Mouse (Mus musculus) erythroblast, adult 5-6 weeks (primary cell): ENCODE results near the gene Slc9b2. TPM values are rescaled to one million over a fixed set of nuclear protein-coding genes. Genes with fewer than 3 reads are reported as not detected.

Source experiments
- ATAC-seq: replicated peaks from 2 replicates; pipeline ENCODE4 v1.8.0; 2016; ENCODE audit warnings: moderate number of reproducible peaks, mild to moderate bottlenecking, moderate TSS enrichment, inconsistent platforms; ENCODE audit not compliant: poor library complexity, low FRiP score, severe bottlenecking
- total RNA-seq, 2 experiments: library from RNA; stranded (forward) in 1 of 2; stranded (reverse) in 1 of 2; fragments of 150-400 nt in 1 of 2; fragments of 200-764, 138-1000 nt in 1 of 2; gene quantifications; 2 replicates each; pipeline versions ENCODE4 v1.2.3 to v1.2.4; 2015 to 2017; ENCODE audit warnings: low replicate concordance in 2 of 2

The Slc9b2 gene
- total RNA-seq (2015; ENCODE audit: low replicate concordance) (not detected in 2 replicates), total RNA-seq (2017; ENCODE audit: low replicate concordance) (not detected in 2 replicates)

DNA sequence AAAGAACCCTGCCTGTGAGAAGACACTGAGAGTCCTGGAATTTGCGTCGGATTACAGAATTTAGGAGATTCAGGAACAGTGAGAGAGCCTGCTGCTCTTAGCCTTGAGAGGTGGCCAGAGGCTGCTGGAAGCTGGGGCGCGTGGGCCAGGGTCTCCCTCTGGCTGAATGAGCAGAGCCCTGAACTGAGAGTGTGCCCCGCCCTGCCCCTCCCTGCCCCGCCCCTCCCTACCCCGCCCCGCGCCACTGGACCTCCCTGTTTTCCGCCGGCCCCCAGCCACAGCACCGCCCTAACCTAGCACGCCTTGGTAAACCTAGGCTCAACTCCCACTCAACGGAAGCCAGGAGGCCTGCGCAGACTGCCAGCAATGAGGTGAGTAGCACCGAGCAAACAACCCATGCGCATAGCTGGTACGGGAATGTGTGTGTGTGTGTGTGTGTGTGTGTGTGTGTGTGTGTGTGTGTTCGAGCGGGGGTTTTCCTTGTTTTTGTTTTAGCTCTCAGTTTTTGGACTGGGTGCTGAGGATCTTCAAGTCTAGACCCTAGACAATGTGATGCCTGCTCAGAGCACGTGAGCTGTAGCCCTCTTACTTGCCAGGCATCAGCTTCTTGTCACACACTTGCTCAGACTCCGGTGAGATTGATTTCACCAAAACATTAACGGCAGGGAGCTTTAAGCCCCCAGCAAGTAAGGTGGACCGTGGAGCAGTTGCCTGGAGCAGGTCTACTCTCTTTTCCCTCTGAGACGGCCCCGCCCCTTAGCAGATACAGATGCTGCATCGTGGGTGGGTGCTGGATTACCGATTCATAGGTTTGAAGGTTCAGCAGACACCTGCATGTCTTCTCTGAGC lies at the start of gene Slc9b2:
Gene Slc9b2 (plus strand): TSS at position 290 of the 849 bp plus-strand sequence.
- no peak for ATAC-seq

DNA sequence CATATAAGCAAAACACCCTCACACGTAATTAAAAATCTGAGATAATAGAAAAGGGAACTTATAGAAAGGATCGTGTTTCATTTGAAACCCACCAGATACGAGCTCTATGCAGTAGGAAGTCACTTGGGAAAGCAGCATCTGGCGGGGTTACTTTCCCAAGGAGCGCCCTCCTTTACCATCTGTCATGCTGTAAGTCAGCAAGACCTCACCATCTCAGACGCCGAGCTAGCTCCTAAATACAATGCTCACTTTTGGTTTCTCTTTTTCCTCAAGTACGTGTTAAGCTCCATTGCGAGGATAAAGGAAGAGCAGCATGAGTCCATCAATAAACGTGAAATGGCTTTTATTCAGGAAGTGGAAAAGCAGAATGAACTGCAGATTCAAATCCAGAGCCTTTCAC lies 48.6 kb upstream of the Slc9b2 start:
- no peak for ATAC-seq

DNA sequence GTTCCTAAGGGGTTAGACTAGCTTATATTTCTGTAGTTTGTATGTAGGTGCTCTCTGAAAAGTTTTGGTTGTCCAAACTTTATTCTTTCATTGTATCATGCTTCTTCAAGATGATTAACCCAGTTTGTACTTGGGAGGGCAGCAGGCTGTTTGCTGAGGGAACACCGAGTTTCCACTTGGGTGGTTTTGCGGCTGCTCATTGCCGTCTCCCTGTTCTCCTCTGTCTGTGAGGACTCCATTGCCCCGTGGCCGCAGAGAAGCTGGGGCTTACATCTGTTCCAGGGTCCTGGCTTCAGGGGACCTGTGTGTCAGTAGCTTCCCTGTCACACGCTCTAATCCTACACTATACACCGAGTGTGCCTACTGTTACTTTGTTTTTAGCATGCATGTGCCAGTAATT lies 47.3 kb upstream of the Slc9b2 start:
- ATAC-seq = no peak

DNA sequence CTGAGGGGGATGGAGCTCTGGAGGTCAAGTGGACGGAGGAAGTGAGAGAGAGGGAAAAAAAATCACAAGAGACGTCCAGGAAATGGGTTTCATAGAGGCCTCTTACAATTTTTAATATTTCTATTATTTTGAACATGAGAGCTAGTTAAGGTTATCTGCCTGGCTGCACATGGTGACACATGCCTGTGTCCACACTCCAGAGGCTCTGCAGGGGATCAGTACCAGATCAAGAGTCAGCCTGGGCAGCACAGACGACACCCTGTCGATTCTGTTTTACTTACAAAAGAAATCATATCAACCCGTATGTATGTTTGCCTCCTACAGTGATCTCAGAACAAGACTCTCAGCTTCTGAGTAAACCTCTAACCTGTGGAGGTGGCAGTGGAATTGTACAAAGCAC lies 38.9 kb upstream of the Slc9b2 start:
- ATAC-seq = no peak

DNA sequence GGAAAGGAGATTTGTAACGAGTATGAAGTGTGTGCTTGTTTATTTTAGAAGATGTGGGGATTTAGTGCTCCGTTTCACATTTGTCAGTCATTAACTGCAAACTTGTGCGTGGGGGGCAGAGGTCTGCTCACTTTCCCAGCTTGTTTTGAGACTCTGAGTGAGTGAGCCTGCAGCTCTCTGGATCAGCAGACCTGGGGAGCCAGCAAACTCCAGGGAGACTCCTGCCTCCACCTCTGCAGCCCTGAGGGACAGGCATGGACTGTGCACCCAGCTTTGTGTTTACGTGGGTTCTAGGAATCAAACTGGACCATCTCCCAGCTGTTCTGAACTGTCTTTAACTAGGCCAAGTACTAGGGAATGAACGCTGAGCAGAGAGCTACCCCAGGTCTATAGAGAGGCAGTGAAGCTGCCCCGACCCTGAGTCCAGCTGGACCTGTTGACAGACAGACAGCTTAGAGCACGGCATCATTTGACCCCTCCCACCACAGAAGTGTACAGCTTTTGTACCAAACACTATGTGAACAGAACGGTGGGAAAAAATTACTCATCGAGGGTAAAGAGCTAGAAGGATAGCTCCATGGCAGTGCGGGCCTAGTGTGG lies 38.0 kb upstream of the Slc9b2 start:
- ATAC-seq = no peak

DNA sequence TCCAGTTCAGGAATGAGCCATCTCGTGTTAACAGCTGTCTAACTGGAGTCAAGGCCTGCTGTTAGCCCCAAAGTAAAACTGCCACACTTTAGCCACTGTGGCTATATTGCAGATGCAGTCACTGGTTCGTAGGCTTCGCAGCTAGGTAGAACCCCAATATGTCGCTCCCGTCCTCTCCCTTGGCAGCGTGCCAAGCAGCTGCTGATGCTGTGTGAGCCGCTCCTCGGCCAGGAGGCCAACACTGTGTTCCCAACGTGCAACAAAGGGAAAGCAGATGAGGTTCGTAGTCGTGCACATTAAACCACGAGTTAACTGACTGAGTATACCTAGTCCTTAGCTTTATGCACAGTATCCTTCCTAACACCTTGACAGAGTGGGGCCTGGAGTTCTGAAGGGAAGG lies 34.9 kb upstream of the Slc9b2 start:
- no peak for ATAC-seq

DNA sequence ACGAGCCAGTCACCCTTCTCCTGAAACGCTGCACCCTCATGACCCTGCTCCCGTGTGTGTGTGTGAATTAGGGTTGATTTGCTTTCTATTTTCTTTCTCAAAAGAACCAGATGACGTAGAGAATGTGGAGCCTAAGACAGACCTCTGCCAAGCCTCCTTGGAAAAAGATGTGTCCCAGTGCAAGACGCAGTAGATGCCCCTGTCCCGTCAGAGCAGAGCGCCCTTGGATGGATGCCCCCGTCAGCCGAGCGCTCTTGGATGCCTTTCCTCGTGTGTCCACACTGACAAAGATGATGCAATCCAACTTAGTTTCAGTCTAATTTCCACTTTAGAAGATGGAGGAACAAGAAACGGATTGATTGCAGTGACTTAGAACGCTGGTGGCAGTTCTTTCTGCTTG lies 34.5 kb upstream of the Slc9b2 start:
- no peak for ATAC-seq

DNA sequence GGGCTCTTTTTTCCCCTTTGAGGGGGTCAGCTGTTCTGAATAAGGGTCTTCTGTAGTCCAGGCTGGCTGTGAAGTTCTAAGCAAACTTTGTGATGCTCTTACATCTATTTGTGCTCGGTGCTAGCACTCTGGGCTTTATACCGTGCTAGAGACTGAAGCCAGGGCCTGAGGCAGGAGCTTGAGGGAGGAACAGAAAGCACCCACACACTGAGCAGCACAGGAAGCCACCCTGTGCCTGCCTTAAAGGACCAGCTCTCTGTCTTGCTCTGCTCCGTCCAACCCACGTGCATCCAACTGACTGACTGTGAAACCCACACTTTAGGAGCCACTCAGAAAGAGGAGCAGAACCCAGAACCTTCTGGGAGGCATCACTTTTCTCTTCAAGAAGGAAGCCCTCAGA lies 27.3 kb upstream of the Slc9b2 start:
- no peak for ATAC-seq

DNA sequence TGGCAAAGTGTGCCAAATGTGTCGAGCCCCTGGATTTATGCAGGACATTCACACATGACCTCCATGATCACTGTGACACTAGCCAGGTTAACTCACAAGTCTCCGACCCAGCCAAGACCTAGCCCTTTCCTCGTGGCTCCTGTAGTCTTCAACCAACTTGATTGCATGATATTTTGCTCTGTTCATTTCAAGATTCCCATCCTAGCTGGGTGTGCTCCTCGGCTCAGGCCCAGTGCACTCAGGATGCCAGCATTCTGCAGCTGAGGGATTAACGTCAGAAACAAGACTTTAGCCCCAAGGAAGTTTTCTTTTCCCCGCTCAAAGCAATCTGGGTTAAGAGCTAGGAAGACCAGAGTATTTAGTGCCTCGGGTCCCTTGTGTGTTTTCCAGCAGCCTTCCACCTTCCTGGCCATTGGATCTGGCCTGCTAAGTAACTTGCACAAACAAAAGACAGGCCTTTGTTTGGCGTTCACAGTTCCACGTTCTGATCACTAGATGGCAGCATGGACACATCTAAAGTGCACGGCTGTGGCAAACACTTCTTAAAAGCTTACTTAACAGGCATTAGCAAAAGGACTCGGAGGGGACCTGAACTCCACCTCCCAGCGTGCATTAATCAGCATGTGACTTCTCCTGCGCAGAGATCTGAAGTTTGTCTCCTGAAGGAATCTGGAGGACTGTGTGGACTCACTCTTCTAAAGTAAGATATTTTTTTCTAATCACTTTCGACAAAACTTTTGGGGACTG lies 26.7 kb upstream of the Slc9b2 start, which contains the start of gene Bdh2:
Gene Bdh2 (plus strand): TSS at position 553 of the 747 bp plus-strand sequence.
- ATAC-seq = peak; percentile 59; the same call in 1 of the 2 replicates

DNA sequence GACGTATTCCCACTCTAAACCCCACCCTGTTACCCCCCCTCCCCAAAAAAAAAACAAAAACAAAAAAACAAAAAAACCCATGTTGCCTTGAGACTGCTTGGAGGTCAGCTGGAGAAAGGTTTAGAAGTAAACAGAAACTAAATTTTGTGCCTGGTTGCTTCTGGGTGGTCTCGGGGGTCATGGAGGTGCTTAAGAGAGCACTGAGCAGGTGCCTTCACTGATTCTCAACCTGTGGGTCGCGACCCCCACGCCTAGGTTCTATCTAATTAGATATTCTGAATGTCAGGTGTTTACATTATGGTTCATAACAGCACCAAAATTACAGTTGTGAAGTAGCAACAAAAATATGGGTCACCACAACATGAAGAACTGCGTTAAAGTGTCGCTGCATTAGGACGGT lies 25.8 kb upstream of the Slc9b2 start:
- ATAC-seq = no peak

DNA sequence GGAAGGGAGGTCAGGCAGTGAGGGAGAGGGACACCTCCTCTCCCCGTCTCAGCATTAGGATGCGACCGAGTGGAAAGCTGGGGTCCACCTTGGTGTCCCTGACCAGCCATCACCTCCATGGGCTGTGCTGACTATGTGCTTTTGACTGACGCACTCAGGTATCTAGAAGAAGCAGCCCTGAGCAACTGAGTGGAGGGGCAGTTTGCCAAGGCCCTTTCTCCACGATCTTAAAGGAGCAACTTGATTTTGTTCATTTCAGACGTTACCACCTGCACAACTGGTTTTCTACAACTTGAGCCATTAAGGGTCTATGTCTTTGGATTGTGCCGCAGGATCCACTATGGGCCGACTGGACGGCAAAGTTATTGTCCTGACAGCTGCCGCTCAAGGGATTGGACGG lies 22.2 kb upstream of the Slc9b2 start:
- ATAC-seq = no peak

DNA sequence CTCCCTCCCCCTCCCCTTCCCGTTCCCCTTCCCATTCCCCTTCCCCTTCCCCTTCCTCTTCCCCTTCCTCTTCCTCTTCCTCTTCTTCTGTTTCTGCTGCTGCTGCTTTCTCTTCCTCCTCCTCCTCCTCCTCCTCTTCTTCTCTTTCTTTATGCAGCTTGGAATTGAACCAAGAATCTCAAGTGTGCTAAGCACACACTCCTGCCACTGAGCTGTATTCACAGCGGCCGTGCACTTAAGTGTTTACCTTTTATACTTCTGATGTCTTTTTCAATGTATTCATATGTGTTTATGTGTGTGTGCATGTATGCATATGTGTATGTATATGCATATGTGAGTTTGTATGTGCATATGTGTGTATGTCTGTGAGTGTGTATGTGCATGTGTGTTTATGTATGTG lies 21.7 kb upstream of the Slc9b2 start:
- no peak for ATAC-seq

DNA sequence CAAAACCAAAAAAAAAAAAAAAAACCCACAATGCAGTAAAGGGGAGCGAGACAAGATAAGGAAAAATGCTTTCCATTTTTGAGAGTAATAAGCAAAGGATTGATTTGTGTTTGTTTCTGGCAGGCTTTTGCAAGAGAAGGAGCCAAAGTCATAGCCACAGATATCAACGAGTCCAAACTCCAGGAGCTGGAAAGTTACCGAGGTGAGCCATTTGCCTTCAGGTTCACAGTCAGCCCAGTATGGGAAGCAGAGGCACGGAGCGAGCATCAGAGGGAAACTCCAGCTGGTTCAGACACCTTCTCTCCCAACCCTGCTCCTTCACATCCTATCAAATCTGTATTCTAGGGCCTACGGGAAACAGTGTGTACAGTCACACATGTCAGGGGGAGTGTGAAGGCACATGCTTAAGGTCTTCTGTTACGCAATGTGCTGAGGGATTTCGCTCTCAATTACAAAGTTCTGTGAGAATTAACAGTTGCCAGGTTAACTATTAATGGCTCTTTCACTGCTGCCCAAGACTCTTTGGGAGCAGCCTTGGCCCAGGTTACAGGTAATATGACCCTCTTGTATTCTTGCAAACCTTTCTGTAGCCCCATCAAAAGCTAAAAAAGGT lies 19.3 kb upstream of the Slc9b2 start:
- ATAC-seq = no peak

DNA sequence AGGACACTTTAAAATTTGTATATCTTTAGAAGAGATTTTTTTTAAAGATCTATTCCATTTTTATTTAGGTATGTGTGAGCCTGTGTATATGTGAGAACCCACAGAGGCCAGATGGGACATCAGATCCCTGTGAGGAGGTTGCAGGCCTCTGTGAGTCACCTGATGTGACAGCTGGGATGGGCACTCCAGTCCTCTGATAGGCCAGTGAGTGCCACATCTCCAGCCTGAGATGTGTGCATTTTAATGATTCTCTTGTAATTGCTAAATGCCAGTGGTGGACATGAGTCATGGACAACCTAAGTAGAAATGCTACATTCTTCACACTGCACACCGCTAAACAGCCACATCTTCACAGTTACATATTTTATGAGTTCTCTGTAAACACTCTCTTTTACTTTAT lies 18.4 kb upstream of the Slc9b2 start:
- no peak for ATAC-seq

DNA sequence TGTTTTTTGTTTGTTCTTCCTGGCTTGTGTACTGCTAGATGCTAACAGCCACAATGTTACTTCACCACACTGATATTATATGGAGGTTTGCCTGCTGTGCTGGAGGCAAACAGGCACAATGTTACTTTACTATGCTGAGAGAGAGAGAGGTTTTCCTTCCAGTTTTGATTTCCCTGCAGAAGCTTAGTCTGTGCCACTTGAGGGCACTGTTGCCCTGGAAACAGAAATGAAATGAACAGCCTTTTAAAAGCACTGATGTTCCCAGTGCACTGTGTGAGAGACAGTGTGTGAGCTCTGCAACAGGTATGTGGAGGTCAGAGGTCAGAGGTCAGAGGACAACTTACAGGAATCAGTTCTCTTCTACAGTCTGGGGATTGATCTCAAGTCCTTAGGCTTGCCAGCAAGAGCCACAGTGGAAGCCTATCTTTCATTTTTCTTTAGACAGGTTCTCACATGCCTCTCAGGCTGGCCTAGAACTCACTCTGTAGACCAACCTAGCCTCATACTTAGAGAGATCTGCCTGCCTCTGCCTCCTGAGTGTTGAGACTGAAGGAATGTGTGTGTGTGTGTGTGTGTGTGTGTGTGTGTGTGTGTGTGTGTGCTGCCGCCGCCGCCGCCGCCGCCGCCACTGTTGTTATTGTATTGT lies 17.1 kb upstream of the Slc9b2 start:
- no peak for ATAC-seq

DNA sequence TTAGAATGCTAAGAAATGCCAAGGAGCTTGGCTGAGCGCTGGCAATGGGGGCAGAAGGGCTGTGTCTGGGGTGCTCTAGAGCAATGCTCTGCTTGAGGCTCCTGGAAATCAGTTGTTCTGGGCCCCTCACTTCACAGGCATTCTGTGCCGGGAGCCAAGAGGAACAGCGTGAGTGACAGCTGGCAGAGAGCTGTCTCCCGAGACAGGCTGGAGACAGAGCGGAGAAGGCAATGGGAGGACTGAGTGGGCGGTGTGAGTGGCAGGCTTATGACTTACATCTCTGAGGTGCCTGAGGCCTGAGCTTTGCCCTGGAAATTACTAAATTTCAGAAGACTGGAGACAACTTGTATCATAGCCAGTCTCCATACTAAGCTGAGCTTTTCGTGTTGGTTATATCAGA lies 13.8 kb upstream of the Slc9b2 start:
- ATAC-seq = no peak

DNA sequence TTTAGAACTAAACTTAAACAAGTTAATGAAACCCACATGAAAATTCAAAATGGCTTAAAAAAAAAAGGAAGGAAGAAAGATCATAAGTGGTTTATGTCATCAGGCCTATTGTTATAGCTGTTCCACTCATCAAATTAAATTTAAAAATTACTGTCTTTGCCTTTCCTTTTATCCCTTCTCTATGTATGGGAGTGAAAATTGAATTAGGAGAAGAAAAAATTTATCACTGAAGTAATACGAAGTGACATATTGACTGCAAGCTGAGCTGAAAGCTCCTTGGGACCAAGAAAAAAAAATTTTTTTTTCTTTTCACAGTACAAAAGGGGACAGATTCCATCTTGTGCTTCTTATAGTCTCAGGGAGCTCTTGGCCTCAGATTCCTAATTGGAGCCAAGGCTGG lies 11.9 kb upstream of the Slc9b2 start:
- ATAC-seq = no peak

DNA sequence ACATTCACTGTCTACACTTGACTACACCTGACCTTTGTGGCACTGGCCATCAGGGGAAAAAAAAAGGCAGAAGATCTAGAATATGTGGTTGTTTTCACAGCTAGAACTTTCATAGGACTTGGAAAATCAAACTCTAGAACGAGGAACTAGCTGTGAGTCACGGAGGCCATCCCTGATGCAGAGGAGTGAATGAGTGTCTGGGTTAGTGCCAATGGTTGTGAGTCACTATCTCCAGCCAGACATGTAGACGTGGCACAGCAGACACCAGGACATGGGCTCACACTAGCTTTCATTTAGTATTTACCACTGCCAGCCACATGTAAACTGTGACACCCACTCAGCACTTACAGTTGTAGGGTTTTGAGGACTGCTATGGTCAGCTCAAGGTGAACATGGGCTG lies 8.9 kb upstream of the Slc9b2 start:
- no peak for ATAC-seq

DNA sequence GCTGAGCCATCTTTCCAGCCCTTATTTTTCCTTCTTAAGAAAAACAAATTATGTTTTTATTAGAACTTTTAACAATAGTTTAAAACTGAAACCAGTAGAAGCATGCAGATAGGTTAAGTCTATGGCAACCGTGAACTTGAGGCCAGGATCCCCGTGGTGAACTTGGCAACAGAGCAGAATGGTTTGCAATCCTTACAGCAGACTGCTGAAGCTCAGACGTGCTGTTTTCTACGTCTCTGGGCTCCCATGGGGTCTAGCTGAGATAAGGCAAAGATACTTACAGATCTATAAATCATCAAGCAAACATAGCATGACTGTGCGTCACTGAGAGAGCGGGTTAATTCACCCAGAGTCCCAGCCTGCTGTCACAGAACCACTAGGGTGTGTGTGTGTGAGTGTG lies 7.4 kb upstream of the Slc9b2 start:
- no peak for ATAC-seq

DNA sequence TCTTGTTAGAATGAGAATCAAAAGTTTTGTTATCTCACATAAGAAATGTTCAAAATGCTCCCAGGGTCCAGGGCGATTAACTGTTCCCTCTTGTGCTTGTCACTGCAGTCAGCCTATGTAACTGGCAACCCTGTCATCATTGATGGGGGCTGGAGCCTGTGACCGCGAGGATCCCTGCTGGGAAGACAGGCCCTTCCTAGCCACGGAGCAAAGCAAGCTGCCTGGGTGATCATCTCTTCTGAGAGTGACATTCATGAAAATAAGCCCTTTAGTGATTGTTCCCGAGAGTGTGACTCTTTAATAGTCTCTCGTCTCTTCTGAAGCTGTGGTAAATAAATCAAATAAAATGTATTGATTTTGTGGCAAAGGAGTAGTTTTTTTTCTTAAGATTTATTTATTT lies 3.4 kb upstream of the Slc9b2 start:
- no peak for ATAC-seq
